Mouse (Mus musculus): ENCODE data around the gene Bag2. TPM values are rescaled to one million over a fixed set of nuclear protein-coding genes. Genes with fewer than 3 reads are reported as not detected.

The Bag2 gene
- total and polyA plus RNA-seq, 3 experiments: 59.6 to 115 (median 66.7) TPM

DNA sequence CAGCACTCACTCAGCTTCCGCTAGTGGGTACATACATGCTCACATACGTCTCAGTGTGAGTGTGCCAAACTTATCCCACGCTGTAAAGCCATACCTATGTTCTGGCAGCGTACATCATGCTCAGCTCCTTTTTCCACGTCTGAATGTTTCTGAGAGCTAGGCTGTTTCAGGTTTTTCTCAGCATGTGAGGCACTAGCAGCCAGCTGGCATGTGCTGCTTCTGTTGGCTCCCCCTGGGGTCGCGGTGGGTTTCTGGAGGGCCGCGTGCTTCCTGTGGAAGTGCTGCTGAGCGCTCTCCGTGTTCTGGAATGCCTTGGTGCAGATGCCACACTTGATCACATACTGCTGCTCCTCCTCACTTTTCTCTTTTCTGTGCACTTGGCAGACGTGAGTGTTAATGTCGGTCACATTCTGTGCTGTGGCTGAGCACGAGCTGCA lies 18.6 kb upstream of the Bag2 start:
- Histone ChIP-seq H3K4me1 (ENCODE audit: insufficient read depth, low read depth, low read length) (no peaks in the 10 kb centered on the region), H3K27me3 (ENCODE audit: insufficient read depth, low read length) (no peaks in the 10 kb centered on the region), H3K4me3 (ENCODE audit: low read depth, low read length) (no peak overlapping the region), H3K9me3 (replicated peaks) (no peaks in the 10 kb centered on the region), H3K36me3 (replicated peaks) (peaks cover 77% of the 10 kb centered on the region)
- no peak for ATAC-seq (ENCODE audit: extremely low read depth, insufficient number of reproducible peaks, low FRiP score, poor library complexity, severe bottlenecking)
- no peak for TF ChIP-seq TAL1 (conservative IDR thresholded peaks at IDR 0.05; ENCODE audit: low read depth, low read length)
- TF ChIP-seq CTCF (IDR thresholded peaks at IDR 0.05; ENCODE audit: low read depth, low read length): no peak
- no peak for TF ChIP-seq GATA1 (IDR thresholded peaks at IDR 0.05; ENCODE audit: borderline replicate concordance, low read length)
- no peak for TF ChIP-seq GATA2 (IDR thresholded peaks at IDR 0.05; ENCODE audit: borderline replicate concordance, low read depth, low read length)
- no peak for TF ChIP-seq POLR2AphosphoS5 (IDR thresholded peaks at IDR 0.05; ENCODE audit: insufficient replicate concordance, low read depth, low read length)
- DNase-seq (ENCODE audit: low spot score): no peak

DNA sequence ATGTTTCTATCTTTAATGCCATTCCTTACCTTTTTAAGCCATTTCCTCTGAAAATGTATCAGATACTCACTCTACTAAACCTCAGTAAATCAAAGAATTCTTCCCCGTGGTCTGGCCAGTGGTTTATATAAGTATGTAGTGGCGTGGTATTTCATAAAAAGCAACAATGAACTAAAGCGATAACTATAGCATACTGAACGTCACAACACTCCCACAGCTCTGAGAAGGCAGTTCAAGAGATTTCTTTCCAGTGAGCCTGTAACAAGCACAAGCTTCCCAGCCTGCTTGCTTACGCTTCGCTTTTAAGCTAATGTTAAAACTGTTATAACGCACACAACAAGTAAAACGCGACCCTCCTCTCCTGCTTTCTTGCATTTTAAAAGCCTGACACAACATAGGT lies 14.5 kb upstream of the Bag2 start:
- TF ChIP-seq GATA1 (IDR thresholded peaks at IDR 0.05; ENCODE audit: borderline replicate concordance, low read length) (no peak), TAL1 (conservative IDR thresholded peaks at IDR 0.05; ENCODE audit: low read depth, low read length) (no peak), GATA2 (IDR thresholded peaks at IDR 0.05; ENCODE audit: borderline replicate concordance, low read depth, low read length) (no peak), POLR2AphosphoS5 (IDR thresholded peaks at IDR 0.05; ENCODE audit: insufficient replicate concordance, low read depth, low read length) (no peak), CTCF (IDR thresholded peaks at IDR 0.05; ENCODE audit: low read depth, low read length) (no peak)

GRCm38 (mm10) chr1:33771621-33772020 lies 14.0 kb upstream of the Bag2 start:
- H3K4me3 ChIP-seq (ENCODE audit: low read depth, low read length): no peak overlapping the region
- no peaks in the 10 kb centered on the region for H3K4me1 ChIP-seq (ENCODE audit: insufficient read depth, low read depth, low read length)
- no peak for TF ChIP-seq GATA1 (IDR thresholded peaks at IDR 0.05; ENCODE audit: borderline replicate concordance, low read length)
- TF ChIP-seq TAL1 (conservative IDR thresholded peaks at IDR 0.05; ENCODE audit: low read depth, low read length): no peak
- TF ChIP-seq POLR2AphosphoS5 (IDR thresholded peaks at IDR 0.05; ENCODE audit: insufficient replicate concordance, low read depth, low read length): no peak
- TF ChIP-seq CTCF (IDR thresholded peaks at IDR 0.05; ENCODE audit: low read depth, low read length): no peak
- TF ChIP-seq GATA2 (IDR thresholded peaks at IDR 0.05; ENCODE audit: borderline replicate concordance, low read depth, low read length): no peak
- H3K27me3 ChIP-seq (ENCODE audit: insufficient read depth, low read length): no peaks in the 10 kb centered on the region
- DNase-seq (ENCODE audit: low spot score) (no peak), ATAC-seq (ENCODE audit: extremely low read depth, insufficient number of reproducible peaks, low FRiP score, poor library complexity, severe bottlenecking) (no peak)
- peaks cover 88% of the 10 kb centered on the region for H3K36me3 ChIP-seq (replicated peaks)
- H3K9me3 ChIP-seq (replicated peaks): no peaks in the 10 kb centered on the region

More for the DNA sequence above, 14.5 kb upstream of the Bag2 start:
- Histone ChIP-seq H3K36me3 (replicated peaks) (peaks cover 88% of the 10 kb centered on the region), H3K9me3 (replicated peaks) (no peaks in the 10 kb centered on the region), H3K4me1 (ENCODE audit: insufficient read depth, low read depth, low read length) (no peaks in the 10 kb centered on the region), H3K27me3 (ENCODE audit: insufficient read depth, low read length) (no peaks in the 10 kb centered on the region), H3K4me3 (ENCODE audit: low read depth, low read length) (no peak overlapping the region)
- ATAC-seq (ENCODE audit: extremely low read depth, insufficient number of reproducible peaks, low FRiP score, poor library complexity, severe bottlenecking) (no peak), DNase-seq (ENCODE audit: low spot score) (no peak)

DNA sequence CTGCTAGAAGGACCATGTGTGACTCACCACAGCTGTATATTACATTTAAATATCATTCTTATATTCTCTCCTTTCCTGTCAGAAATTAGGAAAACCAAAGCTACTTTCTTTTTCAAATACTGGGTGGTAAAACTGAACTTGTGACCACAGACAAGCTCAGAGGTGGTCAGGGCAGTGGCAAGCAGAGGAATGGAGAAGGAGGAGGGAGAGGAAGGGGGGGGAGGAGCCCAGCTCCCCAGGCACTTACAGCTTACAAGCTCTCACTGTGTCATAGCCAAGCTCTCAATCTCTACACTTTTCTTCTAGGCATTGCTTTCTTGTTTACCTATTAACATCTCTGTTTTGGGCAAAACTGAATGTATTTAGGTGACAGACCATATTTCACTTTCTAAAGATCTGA lies 11.2 kb upstream of the Bag2 start:
- H3K4me1 ChIP-seq (ENCODE audit: insufficient read depth, low read depth, low read length): no peaks in the 10 kb centered on the region
- DNase-seq (ENCODE audit: low spot score): no peak
- H3K27me3 ChIP-seq (ENCODE audit: insufficient read depth, low read length): no peaks in the 10 kb centered on the region
- ATAC-seq (ENCODE audit: extremely low read depth, insufficient number of reproducible peaks, low FRiP score, poor library complexity, severe bottlenecking): no peak
- H3K4me3 ChIP-seq (ENCODE audit: low read depth, low read length): no peak overlapping the region
- no peak for TF ChIP-seq CTCF (IDR thresholded peaks at IDR 0.05; ENCODE audit: low read depth, low read length)
- TF ChIP-seq GATA2 (IDR thresholded peaks at IDR 0.05; ENCODE audit: borderline replicate concordance, low read depth, low read length): no peak
- no peak for TF ChIP-seq GATA1 (IDR thresholded peaks at IDR 0.05; ENCODE audit: borderline replicate concordance, low read length)
- no peak for TF ChIP-seq TAL1 (conservative IDR thresholded peaks at IDR 0.05; ENCODE audit: low read depth, low read length)
- TF ChIP-seq POLR2AphosphoS5 (IDR thresholded peaks at IDR 0.05; ENCODE audit: insufficient replicate concordance, low read depth, low read length): no peak
- H3K36me3 ChIP-seq (replicated peaks): peaks cover 88% of the 10 kb centered on the region
- no peaks in the 10 kb centered on the region for H3K9me3 ChIP-seq (replicated peaks)

DNA sequence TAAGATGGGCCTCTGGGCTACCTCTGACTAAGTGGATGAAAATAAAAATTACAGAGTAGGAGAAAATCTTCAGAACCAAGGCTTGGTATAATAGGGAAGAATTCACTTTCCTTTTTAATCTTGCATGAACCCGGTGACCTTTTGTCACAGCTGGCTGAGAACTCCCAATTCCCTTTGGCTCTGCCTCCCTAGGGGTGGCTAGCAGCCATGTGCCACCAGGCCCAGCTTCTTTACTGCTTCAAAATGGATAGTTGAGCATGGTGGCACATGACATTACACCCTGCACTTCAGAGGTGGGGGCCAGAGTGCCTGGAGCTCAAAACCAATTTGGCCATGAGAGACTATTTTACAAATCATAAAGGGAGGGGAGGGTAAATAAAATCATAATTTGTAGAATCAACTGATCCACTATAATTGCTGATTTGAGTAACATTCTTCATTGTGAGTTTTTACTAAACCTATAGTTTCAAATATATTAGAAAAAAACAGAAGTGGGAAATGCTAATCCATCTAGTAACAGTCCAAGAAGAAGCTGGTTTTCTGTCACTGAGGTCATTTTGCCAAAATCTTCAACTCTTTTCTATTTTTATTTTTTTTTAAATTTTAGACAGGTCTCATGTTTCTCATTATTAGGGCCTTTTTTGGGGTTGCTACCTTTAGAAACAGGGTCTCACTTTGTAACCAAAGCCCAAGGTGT lies 10.6 kb upstream of the Bag2 start:
- Histone ChIP-seq H3K9me3 (replicated peaks) (no peaks in the 10 kb centered on the region), H3K27me3 (ENCODE audit: insufficient read depth, low read length) (no peaks in the 10 kb centered on the region), H3K4me3 (ENCODE audit: low read depth, low read length) (no peak overlapping the region), H3K4me1 (ENCODE audit: insufficient read depth, low read depth, low read length) (no peaks in the 10 kb centered on the region), H3K36me3 (replicated peaks) (peaks cover 91% of the 10 kb centered on the region)
- no peak for DNase-seq (ENCODE audit: low spot score)
- TF ChIP-seq POLR2AphosphoS5 (IDR thresholded peaks at IDR 0.05; ENCODE audit: insufficient replicate concordance, low read depth, low read length): no peak
- no peak for TF ChIP-seq TAL1 (conservative IDR thresholded peaks at IDR 0.05; ENCODE audit: low read depth, low read length)
- TF ChIP-seq GATA2 (IDR thresholded peaks at IDR 0.05; ENCODE audit: borderline replicate concordance, low read depth, low read length): no peak
- TF ChIP-seq GATA1 (IDR thresholded peaks at IDR 0.05; ENCODE audit: borderline replicate concordance, low read length): no peak
- TF ChIP-seq CTCF (IDR thresholded peaks at IDR 0.05; ENCODE audit: low read depth, low read length): no peak
- no peak for ATAC-seq (ENCODE audit: extremely low read depth, insufficient number of reproducible peaks, low FRiP score, poor library complexity, severe bottlenecking)

- DNase-seq (ENCODE audit: low spot score): no peak
- Histone ChIP-seq H3K4me3 (ENCODE audit: low read depth, low read length) (no peak overlapping the region), H3K9me3 (replicated peaks) (no peaks in the 10 kb centered on the region), H3K36me3 (replicated peaks) (peaks cover 90% of the 10 kb centered on the region), H3K4me1 (ENCODE audit: insufficient read depth, low read depth, low read length) (no peaks in the 10 kb centered on the region), H3K27me3 (ENCODE audit: insufficient read depth, low read length) (no peaks in the 10 kb centered on the region)
- TF ChIP-seq TAL1 (conservative IDR thresholded peaks at IDR 0.05; ENCODE audit: low read depth, low read length) (no peak), GATA2 (IDR thresholded peaks at IDR 0.05; ENCODE audit: borderline replicate concordance, low read depth, low read length) (no peak), CTCF (IDR thresholded peaks at IDR 0.05; ENCODE audit: low read depth, low read length) (no peak), POLR2AphosphoS5 (IDR thresholded peaks at IDR 0.05; ENCODE audit: insufficient replicate concordance, low read depth, low read length) (no peak), GATA1 (IDR thresholded peaks at IDR 0.05; ENCODE audit: borderline replicate concordance, low read length) (no peak)
- ATAC-seq (ENCODE audit: extremely low read depth, insufficient number of reproducible peaks, low FRiP score, poor library complexity, severe bottlenecking): no peak
These were observed 9.2 kb upstream of the Bag2 start for GRCm38 (mm10) chr1:33766520-33767508.

Measured in G1E (cell line).